Mouse (Mus musculus) thymus, postnatal 10 days (tissue): ENCODE results near the gene Kat6b.

Experiments
- DNase-seq, 2 experiments: peaks; one replicate each; pipeline ENCODE4 v3.0.0; 2021; ENCODE audit warnings: low spot score in 2 of 2

Kat6b gene

GRCm38 (mm10) chr14:21706759-21707571 is 225.7 kb downstream of the Kat6b start:
- DNase-seq, result no peak

DNA sequence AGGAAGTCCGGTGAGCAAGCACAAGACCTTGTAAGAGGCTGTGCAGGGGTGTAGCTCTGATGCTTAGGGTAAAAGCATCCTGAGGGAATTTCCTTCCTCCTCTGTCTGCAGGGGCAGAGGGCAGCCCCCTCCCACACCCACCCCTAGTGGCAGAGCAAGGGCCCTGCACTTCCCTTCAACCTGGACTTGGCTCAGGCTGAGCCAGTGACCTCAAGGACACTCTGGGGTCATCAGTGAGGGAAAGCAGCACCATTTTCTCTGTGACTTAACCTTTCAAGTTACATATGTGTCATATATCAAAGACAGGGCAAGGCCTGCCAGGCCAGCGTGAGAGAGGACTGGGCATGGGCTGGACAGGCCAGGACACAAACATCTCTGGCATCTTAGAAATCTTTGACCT is 228.3 kb downstream of the Kat6b start:
- DNase-seq, result no peak

GRCm38 (mm10) chr14:21711231-21711630 is 230.0 kb downstream of the Kat6b start:
- no peak for DNase-seq

GRCm38 (mm10) chr14:21714486-21714885 is 233.3 kb downstream of the Kat6b start, which contains the start of gene Dupd1:
Gene Dupd1, minus strand, starts transcription at chr14:21714576.
- DNase-seq, result no peak

- no peak for DNase-seq
These were observed 238.6 kb downstream of the Kat6b start for GRCm38 (mm10) chr14:21719646-21720383.

DNA sequence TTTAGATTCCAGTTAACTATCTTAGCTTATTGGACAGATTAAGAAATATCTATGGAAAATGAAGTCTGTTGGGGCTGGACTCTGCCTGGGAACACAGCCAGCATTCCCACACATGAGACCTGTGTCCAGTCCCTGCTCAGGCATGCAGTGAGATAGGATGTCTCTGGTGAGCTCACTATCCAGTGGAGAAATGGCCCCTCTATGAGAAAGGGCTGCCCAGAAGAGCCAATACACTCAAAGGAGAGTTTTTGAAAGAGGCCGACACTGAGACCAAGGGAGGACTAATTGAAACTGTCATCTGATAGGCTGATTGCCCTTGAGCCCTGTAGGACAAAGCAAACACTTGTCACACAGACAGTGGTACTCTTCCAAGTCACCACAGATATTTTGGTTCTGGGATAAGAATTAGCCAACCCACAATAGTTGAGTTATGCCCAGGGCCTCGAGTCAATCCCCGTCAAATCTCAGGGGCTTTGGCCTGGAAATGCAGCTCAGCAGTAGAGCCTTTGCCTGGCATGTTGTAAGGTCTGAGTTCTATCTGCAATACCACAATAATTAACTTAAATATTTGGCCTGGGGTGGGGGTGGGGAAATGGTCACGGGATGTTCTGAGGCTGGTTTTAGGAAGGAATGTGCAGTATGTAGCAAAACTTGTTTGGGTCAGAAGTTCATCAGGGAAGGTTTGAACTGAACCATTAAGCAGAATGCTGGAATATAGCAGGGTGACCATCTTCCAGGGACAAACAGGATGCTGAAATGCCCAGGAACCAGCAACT is 239.4 kb downstream of the Kat6b start:
- DNase-seq, result no peak
